Comparison of ENCODE assay signal across 15 mouse cellular contexts in genomic region chr4:105948326-105948725, GRCm38 (mm10).
"Had no signal": no experiment of that assay in that cellular context is flagged by ENCODE, and none has a peak within 500 bp of the region (broad histone marks: within the 10 kb centered on the region; RNA-seq: fewer than 3 reads in every experiment).

No protein-coding gene starts in this region.

- DNase-seq: kidney, adult 8-10 months; kidney, postnatal 10 days; kidney, postnatal 36 days; layer of hippocampus, postnatal 36 days; liver, embryonic 13.5 days; lung, adult 2 months; lung, postnatal 14 days; lung, postnatal 4 days; midbrain, embryonic 14.5 days; retina, postnatal 1 day; right cerebral cortex, postnatal 25 days; thymus, postnatal 25 days had no signal

- H3K27me3 ChIP-seq: kidney, embryonic 15.5 days; liver, embryonic 13.5 days had no signal

- H3K9me3 ChIP-seq: kidney, embryonic 15.5 days; liver, embryonic 13.5 days had no signal

- H3K4me1 ChIP-seq: liver, embryonic 13.5 days had no signal

- H3K4me2 ChIP-seq: kidney, embryonic 15.5 days; liver, embryonic 13.5 days; midbrain, embryonic 11.5 days had no signal

- H3K36me3 ChIP-seq: kidney, embryonic 15.5 days; liver, embryonic 13.5 days had no signal

- H3K27ac ChIP-seq: kidney, embryonic 15.5 days; left cerebral cortex, adult 2 months; liver, embryonic 13.5 days had no signal

- H3K4me3 ChIP-seq: kidney, embryonic 15.5 days; left cerebral cortex, adult 2 months; liver, embryonic 13.5 days had no signal

- H3K9ac ChIP-seq: kidney, embryonic 15.5 days; liver, embryonic 13.5 days had no signal
